Mouse (Mus musculus): ENCODE results near the gene Mvp. TPM values are rescaled to one million over a fixed set of nuclear protein-coding genes. Genes with fewer than 3 reads are reported as not detected.

Mvp gene
- total RNA-seq, 2 experiments from 2014 or later, result 13.1 to 22.1 TPM

GRCm38 (mm10) chr7:127004122-127004875 is 10.1 kb downstream of the Mvp start:
- no peak for ATAC-seq (replicated peaks; ENCODE audit: poor library complexity, severe bottlenecking)

DNA sequence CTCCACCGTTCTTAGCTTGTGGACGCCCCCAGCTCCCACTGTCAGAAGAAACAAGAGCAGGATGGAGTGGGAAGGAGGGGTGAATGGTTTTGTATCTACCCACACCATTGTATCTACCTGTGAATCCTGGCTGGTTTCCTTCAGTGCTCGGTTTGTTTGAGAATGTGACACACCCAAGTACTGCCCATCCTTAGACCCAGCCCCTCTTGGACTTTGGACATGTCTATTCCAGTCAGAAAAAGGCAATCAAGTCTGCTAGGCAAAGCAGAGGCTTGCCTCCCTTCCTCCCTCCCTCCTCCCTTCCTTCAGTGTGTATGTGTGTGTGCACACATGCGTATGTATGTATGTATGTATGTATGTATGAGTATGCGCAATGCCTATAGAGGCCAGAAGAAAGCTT is 10.8 kb downstream of the Mvp start:
- no peak for ATAC-seq (replicated peaks; ENCODE audit: poor library complexity, severe bottlenecking)

DNA sequence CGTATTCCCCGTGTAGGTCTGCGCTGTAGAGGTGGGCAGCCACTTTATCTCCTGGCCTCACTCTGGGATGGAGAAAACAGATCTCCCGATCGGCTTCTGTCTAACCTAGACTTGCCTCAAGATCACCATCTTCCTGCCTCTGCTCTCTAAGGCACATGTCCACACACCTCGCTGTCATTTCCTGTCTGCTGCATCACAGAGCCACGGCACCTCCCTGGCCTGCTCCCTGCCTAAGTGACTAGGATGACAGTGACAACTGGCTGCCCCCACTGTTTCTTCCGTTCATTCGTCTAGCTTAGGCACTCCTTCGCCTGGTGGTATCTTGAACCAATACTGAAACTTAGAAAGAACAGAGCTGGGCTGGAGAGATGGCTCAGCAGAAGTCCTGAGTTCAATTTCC is 14.9 kb downstream of the Mvp start:
- no peak for ATAC-seq (replicated peaks; ENCODE audit: poor library complexity, severe bottlenecking)

- no peak for ATAC-seq (replicated peaks; ENCODE audit: poor library complexity, severe bottlenecking)
Measured at GRCm38 (mm10) chr7:126996449-126996848, 18.0 kb downstream of the Mvp start.

GRCm38 (mm10) chr7:126988816-126989215 is 25.6 kb downstream of the Mvp start:
- ATAC-seq (replicated peaks; ENCODE audit: poor library complexity, severe bottlenecking), result no peak

GRCm38 (mm10) chr7:126986319-126986718 is 28.1 kb downstream of the Mvp start:
- ATAC-seq (replicated peaks; ENCODE audit: poor library complexity, severe bottlenecking), result peak; percentile 33; the same call in 1 of the 2 replicates

DNA sequence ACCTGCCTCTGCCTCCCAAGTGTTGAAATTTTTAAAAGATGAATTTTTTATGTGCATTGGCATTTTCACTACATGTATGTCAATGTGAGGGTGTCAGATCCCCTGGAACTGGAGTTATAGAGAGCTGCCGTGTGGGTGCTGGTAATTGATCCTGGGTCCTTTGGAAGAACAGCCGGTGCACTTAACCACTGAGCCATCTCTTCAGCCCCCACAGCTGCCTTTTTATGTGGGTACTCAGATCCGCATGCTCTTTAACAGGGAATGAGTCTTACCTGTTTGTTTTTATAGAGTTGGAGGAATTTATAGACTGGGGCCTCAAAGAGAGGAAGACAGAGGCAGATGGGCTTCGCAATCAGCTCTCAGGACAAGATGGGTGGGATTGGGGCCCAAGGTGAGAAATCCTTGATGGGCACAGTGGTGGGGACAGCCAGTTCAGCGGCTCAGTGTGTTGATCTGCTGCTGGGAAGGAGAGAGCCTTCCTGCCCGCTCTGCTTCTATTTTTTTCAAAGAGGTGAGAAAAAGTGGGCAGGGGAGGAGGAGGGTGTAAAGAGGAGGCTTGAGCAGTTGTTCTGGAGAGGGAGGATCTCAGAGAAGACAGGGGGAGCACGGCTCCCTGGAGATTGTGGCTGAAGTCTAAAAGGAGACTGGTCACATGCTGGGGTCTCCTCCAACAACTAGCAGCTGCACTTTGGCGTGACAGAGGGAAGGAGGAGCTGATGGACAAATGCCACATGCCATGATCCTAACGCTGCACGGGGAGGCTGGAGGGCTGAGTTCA is 29.6 kb downstream of the Mvp start:
- ATAC-seq (replicated peaks; ENCODE audit: poor library complexity, severe bottlenecking), result no peak

DNA sequence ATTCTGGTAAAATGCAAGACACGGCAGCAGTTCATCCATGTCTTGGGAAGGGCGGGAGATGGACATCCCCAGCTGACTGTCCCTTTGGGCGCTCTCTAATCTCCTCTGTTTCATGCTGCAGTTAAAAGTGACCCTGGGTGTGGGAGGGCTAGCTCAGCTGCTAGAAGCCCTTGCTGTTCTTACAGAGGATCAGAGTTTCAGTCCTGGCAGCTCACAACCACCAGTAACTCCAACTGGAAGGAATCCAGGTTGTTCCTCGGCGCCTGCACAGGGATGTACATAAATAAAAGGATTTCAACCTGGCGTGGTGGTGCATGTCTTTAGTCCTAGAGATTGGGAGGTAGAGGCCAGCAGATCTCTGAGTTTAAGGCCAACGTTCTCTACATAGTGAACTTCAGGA is 31.3 kb downstream of the Mvp start:
- ATAC-seq (replicated peaks; ENCODE audit: poor library complexity, severe bottlenecking), result no peak

DNA sequence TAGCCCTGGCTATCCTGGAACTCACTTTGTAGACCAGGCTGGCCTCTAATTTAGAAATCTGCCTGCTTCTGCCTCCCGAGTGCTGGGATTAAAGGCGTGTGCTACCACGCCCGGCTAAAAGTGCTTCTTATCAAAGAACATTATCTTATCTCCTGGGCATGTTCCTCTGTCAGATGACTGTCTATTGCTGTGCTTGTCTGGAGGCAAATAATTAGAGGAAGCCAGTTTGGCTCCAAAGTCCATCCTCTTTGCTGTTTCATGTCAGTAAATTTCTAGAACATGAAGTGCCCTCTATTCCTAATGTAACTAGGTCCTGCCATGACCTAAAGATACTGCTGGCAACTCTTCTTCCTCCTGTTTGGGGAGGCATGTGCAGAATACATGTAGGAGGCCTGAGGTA is 32.4 kb downstream of the Mvp start:
- ATAC-seq (replicated peaks; ENCODE audit: poor library complexity, severe bottlenecking), result no peak

- no peak for ATAC-seq (replicated peaks; ENCODE audit: poor library complexity, severe bottlenecking)
Measured at GRCm38 (mm10) chr7:126981601-126982000, 32.8 kb downstream of the Mvp start.

GRCm38 (mm10) chr7:126978841-126979240 is 35.6 kb downstream of the Mvp start:
- ATAC-seq (replicated peaks; ENCODE audit: poor library complexity, severe bottlenecking), result no peak

GRCm38 (mm10) chr7:126976878-126977459 is 37.5 kb downstream of the Mvp start:
- no peak for ATAC-seq (replicated peaks; ENCODE audit: poor library complexity, severe bottlenecking)

DNA sequence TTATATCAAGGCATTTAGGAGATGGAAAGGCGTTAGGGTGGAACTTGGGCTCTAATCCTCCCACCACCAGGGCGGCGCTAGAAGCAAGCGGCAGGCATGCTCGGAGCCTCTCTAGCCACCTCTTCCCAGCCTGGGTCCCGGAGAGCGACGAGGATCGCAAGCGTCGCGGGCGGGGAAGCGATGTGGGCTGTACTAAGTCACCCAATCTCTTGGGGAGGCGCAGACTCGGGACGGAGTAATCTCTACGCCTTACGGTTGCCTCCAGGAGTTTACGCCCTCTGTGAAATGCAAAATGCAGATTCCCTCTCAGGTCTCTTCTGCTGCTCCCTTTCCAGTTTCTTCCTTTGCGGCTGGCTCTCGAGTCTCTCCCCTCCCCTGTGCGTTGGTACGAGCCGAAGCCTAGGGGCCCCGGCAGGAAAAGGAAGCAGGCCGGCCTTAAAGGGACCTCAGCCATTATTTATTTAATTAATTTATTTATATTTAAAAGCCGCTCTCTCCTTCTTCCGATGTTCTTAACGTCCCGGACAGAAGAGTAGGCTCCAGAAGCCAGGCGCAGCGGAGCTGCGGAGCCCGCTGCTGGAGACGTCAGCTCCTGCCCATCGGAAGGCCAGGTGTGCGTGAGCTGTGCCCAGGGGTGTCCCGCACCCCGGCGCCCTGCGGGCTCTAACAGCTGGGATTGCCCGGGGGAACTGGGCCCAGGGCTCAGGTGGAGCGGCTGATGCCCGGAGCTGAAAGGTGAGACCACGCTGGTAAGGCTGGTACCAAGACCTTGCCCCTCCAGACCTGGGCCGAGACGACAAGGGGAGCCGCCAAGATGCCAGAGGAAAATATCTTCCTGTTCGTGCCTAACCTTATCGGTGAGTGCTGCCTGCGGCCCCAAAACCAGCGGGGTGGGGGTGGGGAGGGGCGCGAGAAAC is 38.2 kb downstream of the Mvp start, which contains the start of gene Cdiptos:
TSS of gene Cdiptos (minus strand) at position 149 of the 917 bp plus-strand sequence.
- ATAC-seq (replicated peaks; ENCODE audit: poor library complexity, severe bottlenecking), result peak; percentile 91

- ATAC-seq (replicated peaks; ENCODE audit: poor library complexity, severe bottlenecking), result no peak
Measured at GRCm38 (mm10) chr7:126975893-126975949, 38.7 kb downstream of the Mvp start, which contains the start of gene Cdipt. Gene Cdipt, plus strand, starts transcription at chr7:126975914.

GRCm38 (mm10) chr7:126975493-126975892 is 38.9 kb downstream of the Mvp start:
- ATAC-seq (replicated peaks; ENCODE audit: poor library complexity, severe bottlenecking), result peak; percentile 53

- no peak for ATAC-seq (replicated peaks; ENCODE audit: poor library complexity, severe bottlenecking)
Measured at GRCm38 (mm10) chr7:126967361-126967760, 47.1 kb downstream of the Mvp start.

- ATAC-seq (replicated peaks; ENCODE audit: poor library complexity, severe bottlenecking), result no peak
Measured at GRCm38 (mm10) chr7:126965568-126965967, 48.9 kb downstream of the Mvp start.

DNA sequence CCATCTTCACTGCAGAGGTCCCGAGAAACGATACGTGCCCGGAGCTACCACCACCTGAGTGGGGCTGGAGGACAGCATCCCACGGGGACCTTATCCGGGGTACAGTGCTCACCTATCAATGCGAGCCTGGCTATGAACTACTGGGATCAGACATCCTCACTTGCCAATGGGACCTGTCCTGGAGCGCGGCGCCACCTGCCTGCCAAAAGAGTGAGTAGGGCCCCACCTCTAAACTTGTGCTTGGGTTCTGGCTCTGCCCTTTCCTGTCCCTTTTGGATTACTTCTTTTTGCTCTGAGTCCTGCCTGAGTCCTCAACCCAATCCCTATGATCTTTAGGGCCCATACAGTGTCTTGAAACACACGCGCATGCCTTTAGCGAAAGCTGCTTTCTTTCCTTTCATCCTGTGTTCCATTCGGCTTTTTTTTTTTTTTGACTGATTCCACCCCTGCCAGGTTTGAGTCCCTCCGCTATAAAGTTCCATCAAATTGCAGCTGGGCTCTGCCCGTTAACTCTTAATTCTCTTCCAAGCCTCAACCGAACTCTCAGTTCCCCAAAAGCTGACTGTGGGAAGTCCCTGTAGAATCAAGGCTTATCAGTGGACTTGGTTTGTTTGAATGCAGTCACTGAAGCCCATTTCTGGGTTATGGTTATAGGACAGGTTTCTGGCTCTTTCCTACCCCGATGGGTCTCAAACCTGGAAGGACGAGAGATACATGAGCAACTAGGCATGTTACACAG is 50.7 kb downstream of the Mvp start:
- peak; percentile 51 for ATAC-seq (replicated peaks; ENCODE audit: poor library complexity, severe bottlenecking)

- ATAC-seq (replicated peaks; ENCODE audit: poor library complexity, severe bottlenecking), result no peak
Measured at GRCm38 (mm10) chr7:126961965-126962364, 52.5 kb downstream of the Mvp start.

- no peak for ATAC-seq (replicated peaks; ENCODE audit: poor library complexity, severe bottlenecking)
Measured at GRCm38 (mm10) chr7:126961095-126961494, 53.3 kb downstream of the Mvp start.

Data from granulocyte monocyte progenitor cell, adult 5-6 weeks (primary cell).